Mouse (Mus musculus): ENCODE data around the gene Bcl6. TPM values are rescaled to one million over a fixed set of nuclear protein-coding genes. Genes with fewer than 3 reads are reported as not detected.

The Bcl6 gene
- 9.1 and 12.0 TPM in 2 replicates for polyA plus RNA-seq (2021; fragmentation: Nextera tagmentation)
- long read RNA-seq, experiment 1, partial matches to known transcripts: 1 of 1 reads
- long read RNA-seq, experiment 1, other reads (novel, unspliced or antisense): 0 of 1 reads
- long read RNA-seq, experiment 2, partial matches to known transcripts: 0 of 5 reads
- long read RNA-seq, experiment 2, other reads (novel, unspliced or antisense): 5 of 5 reads

GRCm38 (mm10) chr16:23988466-23989208 lies at the start of gene Bcl6, which contains the start of gene Gm37419:
TSS of gene Bcl6 (minus strand) at chr16:23988852.
TSS of gene Gm37419 (plus strand) at chr16:23988482.

DNA sequence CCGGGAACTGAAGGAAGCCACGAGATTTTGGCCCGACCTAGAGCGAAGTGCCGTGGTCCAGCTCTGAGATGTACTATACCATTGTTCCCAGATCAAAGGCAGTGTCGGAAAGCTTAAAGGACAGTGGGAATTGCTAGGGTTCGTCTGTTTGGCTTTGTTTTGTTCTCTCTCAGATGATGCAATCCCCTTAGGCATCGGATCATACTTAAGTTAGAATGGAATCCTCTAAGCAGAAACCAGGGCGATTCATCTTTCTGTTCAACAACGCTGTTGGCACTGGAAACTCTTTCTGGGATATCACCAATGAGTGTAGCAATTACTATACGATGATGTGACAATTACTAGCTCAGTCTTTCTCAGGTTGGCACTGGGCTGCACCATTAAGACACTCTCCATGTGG lies 56.4 kb downstream of the Bcl6 start, which contains the start of gene Rtp2:
Gene Rtp2 (minus strand): TSS at position 101 of the 400 bp plus-strand sequence.

Other genes with a start within 250 kb of the Bcl6 start
- 137 and 180 TPM in 2 replicates for gene Sst, start 97.9 kb downstream of the Bcl6 start, polyA plus RNA-seq (2021; fragmentation: Nextera tagmentation)
- gene Rtp2, start 56.5 kb downstream of the Bcl6 start, polyA plus RNA-seq (2021; fragmentation: Nextera tagmentation): not detected in 2 replicates
- not detected in 2 replicates for gene Gm37419, start 370 bp downstream of the Bcl6 start, polyA plus RNA-seq (2021; fragmentation: Nextera tagmentation)